Mouse (Mus musculus) hindbrain, postnatal 0 days (tissue): ENCODE measurements around the gene Galnt18. TPM values are rescaled to one million over a fixed set of nuclear protein-coding genes. Genes with fewer than 3 reads are reported as not detected.
A peak's percentile ranks its signal among the peaks of the same experiment; 100 is the strongest.

Experiments used
- ATAC-seq: fragments of 200-750 bp; cut with Nextera tagmentation; 2 replicates; pipeline ENCODE4 v1.8.0; 2017; ENCODE audit warnings: mild to moderate bottlenecking, moderate TSS enrichment, moderate library complexity
- DNase-seq: peaks from one replicate; pipeline ENCODE4 v3.0.0-alpha.2; 2015; ENCODE audit warnings: low spot score
- H3K27ac ChIP-seq: fragments of 300-500 bp; sonication (generic); 2 replicates; pipeline ENCODE4 v1.5.1; 2014; ENCODE audit warnings: mild to moderate bottlenecking
- H3K27me3 ChIP-seq: fragments of 300-500 bp; sonication (generic); 2 replicates; pipeline ENCODE4 v1.6.1; 2014; ENCODE audit warnings: low read length, mixed read lengths; ENCODE audit not compliant: insufficient read depth
- H3K36me3 ChIP-seq: fragments of 300-500 bp; sonication (generic); 2 replicates; pipeline ENCODE4 v1.6.1; 2014; ENCODE audit warnings: low read length, mixed read lengths; ENCODE audit not compliant: insufficient read depth
- H3K4me1 ChIP-seq: fragments of 300-500 bp; sonication (generic); 2 replicates; pipeline ENCODE4 v1.6.1; 2014; ENCODE audit warnings: antibody characterized with exemption, low read length, mixed read lengths; ENCODE audit not compliant: insufficient read depth
- H3K4me2 ChIP-seq: fragments of 300-500 bp; sonication (generic); 2 replicates; pipeline ENCODE4 v1.6.1; 2014; ENCODE audit warnings: low read depth, mild to moderate bottlenecking, low read length, moderate library complexity, mixed read lengths
- H3K4me3 ChIP-seq: fragments of 300-500 bp; sonication (generic); 2 replicates; pipeline ENCODE4 v1.5.1; 2014; ENCODE audit warnings: low read length
- H3K9ac ChIP-seq: fragments of 300-500 bp; sonication (generic); replicated peaks from 2 replicates; pipeline ENCODE4 v1.6.1; 2014; ENCODE audit warnings: mild to moderate bottlenecking, low read length, moderate library complexity, mixed read lengths
- H3K9me3 ChIP-seq: fragments of 300-500 bp; sonication (generic); 2 replicates; pipeline ENCODE4 v1.6.1; 2016; ENCODE audit warnings: low read length, mixed read lengths
- CTCF ChIP-seq: IDR thresholded peaks from 2 replicates; pipeline ENCODE4 v1.5.1; 2016; ENCODE audit warnings: antibody characterized with exemption, control low read depth, low read depth
- WGBS: fragments of 180-500 bp; shearing (Covaris S2); extraction: QIAGEN DNeasy Blood & Tissue Kit; methylation state at CpG from one replicate; pipeline ENCODE4 v1.1.7; 2014; 5-methylcytosine and 5-hydroxymethylcytosine counted together
- polyA plus RNA-seq: library from polyadenylated mRNA; unstranded; fragments of >200 nt; fragmentation: Nextera tagmentation; extraction: Ambion mirVana; gene quantifications from 2 replicates; pipeline ENCODE4 v1.2.1, GENCODE M21; 2015
- total RNA-seq: library from RNA; depleted of rRNA; stranded (reverse); fragments of >200 nt; gene quantifications from 2 replicates; pipeline ENCODE4 v1.2.3, GENCODE M21; 2014; rRNA removed

Gene Galnt18
- total RNA-seq (19.0 and 22.7 TPM in 2 replicates), polyA plus RNA-seq (15.3 and 15.8 TPM in 2 replicates)

DNA sequence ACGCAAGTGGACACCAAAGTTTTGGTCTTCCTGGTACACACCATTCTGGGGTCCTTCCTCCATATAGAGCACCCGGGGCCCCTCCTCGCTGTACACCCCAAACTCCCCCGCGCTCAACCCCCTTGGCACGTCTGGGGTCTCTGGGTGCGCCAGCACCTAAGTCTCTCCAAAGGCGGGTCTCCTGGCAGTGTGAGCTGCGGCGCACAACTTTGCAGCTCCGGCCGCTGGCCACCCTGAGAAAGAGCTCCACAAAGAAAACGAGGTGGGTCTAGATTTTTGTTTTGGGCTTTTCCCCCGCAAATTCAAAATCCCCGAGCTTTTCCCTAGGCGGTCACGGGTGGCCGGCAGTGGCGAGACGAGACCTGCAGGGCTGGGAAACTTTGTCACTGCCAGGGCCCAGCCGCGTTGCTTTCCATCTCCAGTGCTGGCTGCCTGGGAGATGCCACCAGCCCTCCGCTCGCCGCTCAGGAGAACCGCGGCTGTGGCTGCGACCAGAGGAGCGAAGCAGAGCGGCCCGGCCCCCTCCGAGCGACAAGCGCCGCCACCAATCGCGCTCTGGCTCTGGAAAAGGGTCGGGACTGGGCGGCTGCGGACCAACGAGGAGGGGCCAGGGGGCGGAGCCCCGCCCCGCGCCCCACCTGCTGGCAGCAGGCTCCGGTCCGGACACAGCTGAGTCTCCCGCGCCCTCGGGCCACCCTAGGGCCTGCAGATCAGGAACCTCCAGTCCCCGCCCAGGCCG, at the start of gene Galnt18:
Gene Galnt18 (minus strand): TSS at position 474 of the 739 bp plus-strand sequence.
- no peaks in the 10 kb centered on the region for H3K27me3 ChIP-seq
- DNase-seq (peak; percentile 94), ATAC-seq (peak; percentile 96)
- H3K4me1 ChIP-seq = peaks cover 8% of the 10 kb centered on the region; the same call in 1 of the 2 replicates
- H3K4me3 ChIP-seq = peak within 1 kb of the TSS; percentile 54
- H3K9me3 ChIP-seq = no peaks in the 10 kb centered on the region
- peak within 1 kb of the TSS; percentile 98 for H3K4me2 ChIP-seq
- H3K9ac ChIP-seq = peak within 1 kb of the TSS; percentile 49
- H3K27ac ChIP-seq = no peak within 1 kb of the TSS
- H3K36me3 ChIP-seq = no peaks in the 10 kb centered on the region
- under 1% methylated on average over 49 of the region's 52 CpGs for WGBS
- TF ChIP-seq CTCF = no peak

- no peaks in the 10 kb centered on the region for H3K36me3 ChIP-seq
- no peak for TF ChIP-seq CTCF
- H3K4me1 ChIP-seq = no peaks in the 10 kb centered on the region
- H3K27me3 ChIP-seq = no peaks in the 10 kb centered on the region
- no peak overlapping the region for H3K4me3 ChIP-seq
- H3K9me3 ChIP-seq = no peaks in the 10 kb centered on the region
- ATAC-seq = no peak
- H3K9ac ChIP-seq = no peak overlapping the region
- WGBS = 88% methylated on average over 1 of the region's 1 CpGs
- DNase-seq = no peak
- no peak overlapping the region for H3K27ac ChIP-seq
- H3K4me2 ChIP-seq = no peak overlapping the region
These were observed 47.6 kb upstream of the Galnt18 start for GRCm38 (mm10) chr7:111827337-111827736.

- Histone ChIP-seq H3K9ac (no peak overlapping the region), H3K36me3 (no peaks in the 10 kb centered on the region), H3K27ac (no peak overlapping the region), H3K27me3 (no peaks in the 10 kb centered on the region), H3K4me2 (no peak overlapping the region), H3K4me3 (no peak overlapping the region), H3K4me1 (no peaks in the 10 kb centered on the region), H3K9me3 (no peaks in the 10 kb centered on the region)
- ATAC-seq (0 out of 2 replicates have a peak, but pooled peaks have one; percentile 35), DNase-seq (peak; percentile 55)
- WGBS = 50% methylated on average over 1 of the region's 1 CpGs
- TF ChIP-seq CTCF = no peak
These were observed 33.3 kb upstream of the Galnt18 start for GRCm38 (mm10) chr7:111813093-111813492.

- TF ChIP-seq CTCF = no peak
- DNase-seq (no peak), ATAC-seq (no peak)
- Histone ChIP-seq H3K4me2 (no peak overlapping the region), H3K27ac (no peak overlapping the region), H3K36me3 (no peaks in the 10 kb centered on the region), H3K9ac (no peak overlapping the region), H3K4me3 (no peak overlapping the region), H3K27me3 (no peaks in the 10 kb centered on the region), H3K4me1 (no peaks in the 10 kb centered on the region), H3K9me3 (no peaks in the 10 kb centered on the region)
- 77% methylated on average over 2 of the region's 2 CpGs for WGBS
These were observed 31.3 kb upstream of the Galnt18 start for GRCm38 (mm10) chr7:111811036-111811435.

- Histone ChIP-seq H3K9me3 (no peaks in the 10 kb centered on the region), H3K9ac (no peak overlapping the region), H3K4me2 (no peak overlapping the region), H3K27ac (no peak overlapping the region), H3K4me3 (no peak overlapping the region), H3K36me3 (no peaks in the 10 kb centered on the region), H3K4me1 (no peaks in the 10 kb centered on the region), H3K27me3 (no peaks in the 10 kb centered on the region)
- WGBS = 63% methylated on average over 3 of the region's 3 CpGs
- no peak for TF ChIP-seq CTCF
- DNase-seq (no peak), ATAC-seq (no peak)
These were observed 30.0 kb upstream of the Galnt18 start for GRCm38 (mm10) chr7:111809796-111810195.

DNA sequence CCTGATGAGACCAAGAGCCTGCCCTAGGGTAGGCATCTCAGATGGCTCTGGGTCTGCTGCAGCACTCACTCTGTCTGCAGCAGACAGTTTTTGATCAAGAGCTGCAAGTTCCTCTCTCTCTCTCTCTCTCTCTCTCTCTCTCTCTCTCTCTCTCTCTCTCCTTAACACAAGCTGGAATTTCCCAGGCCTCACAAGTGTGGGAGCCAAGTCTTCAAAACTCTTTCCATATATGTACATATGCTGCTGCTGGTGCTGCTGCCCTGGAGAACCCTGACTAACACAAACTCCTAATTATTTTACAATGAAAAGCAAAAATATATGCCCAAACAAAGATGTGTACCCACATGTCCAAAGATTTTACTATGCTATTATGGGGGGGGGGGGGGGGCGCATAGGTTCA, 26.3 kb upstream of the Galnt18 start:
- H3K27me3 ChIP-seq = no peaks in the 10 kb centered on the region
- no peak for ATAC-seq
- H3K4me2 ChIP-seq = no peak overlapping the region
- H3K36me3 ChIP-seq = no peaks in the 10 kb centered on the region
- no peaks in the 10 kb centered on the region for H3K4me1 ChIP-seq
- no peak overlapping the region for H3K27ac ChIP-seq
- TF ChIP-seq CTCF = no peak
- no peak for DNase-seq
- 93% methylated on average over 1 of the region's 1 CpGs for WGBS
- H3K9me3 ChIP-seq = no peaks in the 10 kb centered on the region
- H3K4me3 ChIP-seq = no peak overlapping the region
- H3K9ac ChIP-seq = no peak overlapping the region

DNA sequence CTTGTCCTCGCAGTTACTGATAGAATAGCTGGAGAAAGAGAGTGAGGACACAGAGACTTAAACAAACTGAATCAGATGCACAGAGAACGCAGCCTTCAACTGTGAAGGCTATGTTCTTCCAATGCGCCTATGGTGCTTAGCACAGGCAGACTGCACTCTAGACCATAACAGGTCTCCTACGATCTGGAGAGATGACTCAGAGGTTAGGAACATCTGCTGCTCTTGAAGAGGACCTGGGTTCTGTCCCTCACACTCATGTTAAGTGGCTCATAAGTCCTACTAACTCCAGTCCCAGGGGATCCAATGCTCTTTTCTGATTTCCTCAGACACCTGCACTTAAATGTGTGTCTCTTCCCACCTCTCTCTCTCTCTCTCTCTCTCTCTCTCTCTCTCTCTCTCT, 24.9 kb upstream of the Galnt18 start:
- WGBS = 91% methylated on average over 4 of the region's 4 CpGs
- Histone ChIP-seq H3K27me3 (0 out of 2 replicates have a peak, but pooled peaks cover 5% of the 10 kb centered on the region), H3K9ac (no peak overlapping the region), H3K27ac (no peak overlapping the region), H3K9me3 (no peaks in the 10 kb centered on the region), H3K4me2 (no peak overlapping the region), H3K4me3 (no peak overlapping the region), H3K4me1 (no peaks in the 10 kb centered on the region), H3K36me3 (no peaks in the 10 kb centered on the region)
- ATAC-seq (no peak), DNase-seq (no peak)
- no peak for TF ChIP-seq CTCF
